Mouse (Mus musculus) forebrain, embryonic 14.5 days (tissue): Measurements from ENCODE around the gene Ticrr. TPM values are rescaled to one million over a fixed set of nuclear protein-coding genes. Genes with fewer than 3 reads are reported as not detected.

Source experiments
- ATAC-seq: fragments of 200-750 bp; cut with Nextera tagmentation; 2 replicates; pipeline ENCODE4 v1.8.0; 2017; ENCODE audit warnings: mild to moderate bottlenecking, moderate library complexity
- DNase-seq: peaks from one replicate; pipeline ENCODE4 v3.0.0-alpha.2; 2015; ENCODE audit warnings: low spot score
- H3K27ac ChIP-seq: fragments of 300-500 bp; sonication (generic); 2 replicates; pipeline ENCODE4 v1.5.1; 2014; ENCODE audit warnings: low read depth, mild to moderate bottlenecking, control low read depth, low read length, moderate library complexity
- H3K27me3 ChIP-seq: fragments of 300-500 bp; sonication (generic); replicated peaks from 2 replicates; pipeline ENCODE4 v1.6.1; 2014; ENCODE audit warnings: low read length, control low read depth, mixed read lengths; ENCODE audit not compliant: control insufficient read depth, insufficient read depth
- H3K36me3 ChIP-seq: fragments of 300-500 bp; sonication (generic); 2 replicates; pipeline ENCODE4 v1.6.1; 2014; ENCODE audit warnings: low read length, control low read depth; ENCODE audit not compliant: control insufficient read depth, insufficient read depth
- H3K4me1 ChIP-seq: fragments of 300-500 bp; sonication (generic); 2 replicates; pipeline ENCODE4 v1.6.1; 2014; ENCODE audit warnings: antibody characterized with exemption, low read length, control low read depth; ENCODE audit not compliant: control insufficient read depth, insufficient read depth
- H3K4me2 ChIP-seq: fragments of 300-500 bp; sonication (generic); 2 replicates; pipeline ENCODE4 v1.6.1; 2014; ENCODE audit warnings: mild to moderate bottlenecking, control low read depth, low read length
- H3K4me3 ChIP-seq: fragments of 300-500 bp; sonication (generic); 2 replicates; pipeline ENCODE4 v1.5.1; 2014; ENCODE audit warnings: low read depth, low read length, control low read depth
- H3K9ac ChIP-seq: fragments of 300-500 bp; sonication (generic); 2 replicates; pipeline ENCODE4 v1.6.1; 2014; ENCODE audit warnings: mild to moderate bottlenecking, low read length, control low read depth, moderate library complexity
- H3K9me3 ChIP-seq: fragments of 300-500 bp; sonication (generic); replicated peaks from 2 replicates; pipeline ENCODE4 v1.6.1; 2016; ENCODE audit warnings: low read length, control low read depth, mixed read lengths; ENCODE audit not compliant: control insufficient read depth
- WGBS: fragments of 180-500 bp; shearing (Covaris S2); extraction: QIAGEN DNeasy Blood & Tissue Kit; methylation state at CpG from one replicate; pipeline ENCODE4 v1.1.7; 2014; 5-methylcytosine and 5-hydroxymethylcytosine counted together
- polyA plus RNA-seq: library from polyadenylated mRNA; unstranded; fragments of >200 nt; fragmentation: Nextera tagmentation; extraction: Ambion mirVana; gene quantifications from 2 replicates; pipeline ENCODE4 v1.2.1, GENCODE M21; 2014

Gene Ticrr
- polyA plus RNA-seq, 1 experiment from 2014 or later: 3.6 TPM

DNA sequence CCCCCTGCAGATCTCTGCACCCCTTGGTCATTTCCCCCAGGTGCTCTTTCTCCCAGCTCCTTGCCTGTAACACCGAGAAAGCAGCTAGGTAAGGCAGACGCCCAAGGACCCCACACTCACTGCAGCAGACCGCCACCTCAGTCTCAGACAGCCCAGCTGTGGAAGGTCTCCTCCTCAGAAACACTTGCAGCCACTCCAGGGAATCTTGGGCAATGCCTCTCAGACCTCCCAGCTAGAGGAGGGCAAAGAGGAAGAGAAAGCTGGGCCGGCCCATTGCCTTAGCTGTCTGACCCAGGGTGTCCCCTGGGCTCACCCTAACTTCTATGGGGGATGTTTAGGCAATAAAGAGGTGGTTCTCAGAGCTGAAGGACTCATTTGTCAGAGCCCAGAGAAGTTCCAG, 72.6 kb downstream of the Ticrr start, which contains the start of gene Plin1:
Gene Plin1 (minus strand): TSS at position 282 of the 400 bp plus-strand sequence.
- no peak for ATAC-seq

GRCm38 (mm10) chr7:79734563-79734962, 74.6 kb downstream of the Ticrr start:
- 78% methylated on average over 8 of the region's 8 CpGs for WGBS
- DNase-seq: no peak
- no peak for ATAC-seq

More for the DNA sequence above, 72.6 kb downstream of the Ticrr start, which contains the start of gene Plin1:
- 66% methylated on average over 4 of the region's 4 CpGs for WGBS
- Histone ChIP-seq H3K27ac (no peak within 1 kb of the TSS), H3K4me3 (no peak within 1 kb of the TSS), H3K36me3 (peaks cover 20% of the 10 kb centered on the region), H3K9me3 (no peaks in the 10 kb centered on the region), H3K4me1 (no peaks in the 10 kb centered on the region), H3K9ac (no peak within 1 kb of the TSS), H3K27me3 (no peaks in the 10 kb centered on the region), H3K4me2 (no peak within 1 kb of the TSS)
- DNase-seq: no peak

GRCm38 (mm10) chr7:79736511-79736910, 76.5 kb downstream of the Ticrr start:
- DNase-seq (no peak), ATAC-seq (no peak)
- 93% methylated on average over 14 of the region's 14 CpGs for whole genome bisulfite sequencing
- Histone ChIP-seq H3K4me3 (no peak overlapping the region), H3K9ac (no peak overlapping the region), H3K9me3 (no peaks in the 10 kb centered on the region), H3K4me1 (no peaks in the 10 kb centered on the region), H3K27me3 (no peaks in the 10 kb centered on the region), H3K4me2 (no peak overlapping the region), H3K27ac (no peak overlapping the region), H3K36me3 (peaks cover 21% of the 10 kb centered on the region)

More at GRCm38 (mm10) chr7:79734563-79734962, 74.6 kb downstream of the Ticrr start:
- Histone ChIP-seq H3K27ac (no peak overlapping the region), H3K4me3 (no peak overlapping the region), H3K27me3 (no peaks in the 10 kb centered on the region), H3K9ac (no peak overlapping the region), H3K4me1 (no peaks in the 10 kb centered on the region), H3K4me2 (no peak overlapping the region), H3K9me3 (no peaks in the 10 kb centered on the region), H3K36me3 (peaks cover 21% of the 10 kb centered on the region)

- 93% methylated on average over 2 of the region's 2 CpGs for WGBS
- Histone ChIP-seq H3K4me1 (peaks cover 6% of the 10 kb centered on the region), H3K27me3 (no peaks in the 10 kb centered on the region), H3K36me3 (peaks cover 21% of the 10 kb centered on the region), H3K9me3 (no peaks in the 10 kb centered on the region), H3K9ac (no peak overlapping the region), H3K4me2 (no peak overlapping the region), H3K27ac (no peak overlapping the region), H3K4me3 (no peak overlapping the region)
- DNase-seq (no peak), ATAC-seq (no peak)
These were observed 78.9 kb downstream of the Ticrr start for GRCm38 (mm10) chr7:79738913-79739312.

DNA sequence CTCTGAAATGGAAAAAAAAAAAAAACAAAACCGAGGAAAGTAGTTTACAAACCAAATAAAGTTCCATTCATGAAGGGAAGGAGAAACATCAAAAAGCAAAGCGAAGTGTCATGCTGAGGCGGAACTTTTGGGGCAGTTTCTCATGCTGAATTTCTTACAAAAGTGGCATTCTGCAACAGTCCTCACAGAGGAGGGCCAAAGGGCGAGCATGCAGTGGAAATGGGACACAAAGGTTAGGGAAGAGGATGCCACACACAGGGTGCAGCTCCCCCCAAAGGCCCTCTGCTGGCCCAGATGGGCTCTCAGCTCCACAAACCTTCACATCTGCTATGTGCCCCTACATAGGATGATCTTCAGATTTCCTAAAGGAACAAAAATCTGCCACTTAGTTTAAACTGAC, 80.3 kb downstream of the Ticrr start:
- H3K4me1 ChIP-seq: peaks cover 6% of the 10 kb centered on the region
- no peaks in the 10 kb centered on the region for H3K9me3 ChIP-seq
- ATAC-seq (no peak), DNase-seq (no peak)
- H3K36me3 ChIP-seq: peaks cover 17% of the 10 kb centered on the region
- H3K4me2 ChIP-seq: no peak overlapping the region
- WGBS: 82% methylated on average over 4 of the region's 4 CpGs
- H3K27me3 ChIP-seq: no peaks in the 10 kb centered on the region
- no peak overlapping the region for H3K9ac ChIP-seq
- H3K4me3 ChIP-seq: no peak overlapping the region
- H3K27ac ChIP-seq: no peak overlapping the region

- Histone ChIP-seq H3K27ac (no peak overlapping the region), H3K9ac (peak overlapping the region; percentile 70), H3K27me3 (no peaks in the 10 kb centered on the region), H3K36me3 (peaks cover 5% of the 10 kb centered on the region), H3K4me3 (peak overlapping the region; percentile 69), H3K9me3 (no peaks in the 10 kb centered on the region), H3K4me1 (peaks cover 6% of the 10 kb centered on the region), H3K4me2 (peak overlapping the region; percentile 97)
- WGBS: 22% methylated on average over 11 of the region's 11 CpGs
- DNase-seq (no peak), ATAC-seq (no peak)
These were observed 82.3 kb downstream of the Ticrr start for GRCm38 (mm10) chr7:79742277-79742658.

DNA sequence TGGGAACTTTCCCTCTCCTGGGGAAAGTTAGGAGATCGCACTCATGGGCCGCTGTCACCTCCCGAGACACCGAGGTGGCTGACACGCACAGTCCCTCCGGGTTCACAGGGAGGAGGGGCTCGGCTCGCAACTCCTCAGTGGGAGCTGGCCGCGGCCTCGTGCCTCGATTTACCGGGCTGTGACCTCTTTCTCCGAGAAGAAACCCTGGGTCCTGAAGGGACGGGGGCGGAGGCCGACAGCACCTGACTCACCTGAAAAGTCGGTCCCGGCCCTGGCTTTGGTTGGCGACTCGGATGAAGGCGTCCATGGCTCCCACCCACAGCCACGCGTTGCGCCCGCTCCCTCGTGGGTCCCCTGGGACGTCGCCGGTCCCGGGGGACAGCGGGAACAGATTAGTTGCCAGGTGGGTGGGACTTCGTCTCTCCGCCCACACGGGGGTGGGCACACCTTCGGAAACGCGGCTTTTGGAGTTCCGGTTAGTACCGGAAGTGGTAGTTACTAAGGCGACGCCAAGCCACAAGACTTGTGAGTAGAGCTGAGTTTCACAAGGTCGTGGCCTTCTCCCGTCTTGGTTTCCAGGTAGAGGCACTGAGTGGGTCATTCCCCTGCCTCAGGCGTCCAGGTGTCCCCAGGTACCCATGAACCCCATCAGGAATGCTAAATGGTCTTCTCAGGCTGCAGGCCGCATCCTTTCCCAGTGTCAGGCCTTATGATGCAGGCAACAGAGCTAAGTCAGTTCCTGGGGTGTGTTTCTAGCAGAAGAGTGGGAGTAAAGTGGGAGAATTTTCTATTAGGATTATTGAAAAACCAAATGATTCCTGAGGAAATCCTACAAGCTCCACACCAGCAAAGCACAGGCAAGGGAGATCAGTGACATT, 82.9 kb downstream of the Ticrr start, which contains the start of the genes Pex11a and Wdr93:
Gene Pex11a (minus strand): TSS at position 473 of the 878 bp plus-strand sequence.
Gene Wdr93 (plus strand): TSS at position 505 of the 878 bp plus-strand sequence.
- WGBS: 3% methylated on average over 46 of the region's 46 CpGs
- H3K27me3 ChIP-seq: no peaks in the 10 kb centered on the region
- peak within 1 kb of the TSS; percentile 70 for H3K9ac ChIP-seq
- peaks cover 6% of the 10 kb centered on the region for H3K4me1 ChIP-seq
- H3K36me3 ChIP-seq: no peaks in the 10 kb centered on the region
- ATAC-seq: peak; percentile 93
- peak; percentile 93 for DNase-seq
- H3K9me3 ChIP-seq: no peaks in the 10 kb centered on the region
- H3K4me2 ChIP-seq: peak within 1 kb of the TSS; percentile 97
- peak within 1 kb of the TSS; percentile 69 for H3K4me3 ChIP-seq
- no peak within 1 kb of the TSS for H3K27ac ChIP-seq

DNA sequence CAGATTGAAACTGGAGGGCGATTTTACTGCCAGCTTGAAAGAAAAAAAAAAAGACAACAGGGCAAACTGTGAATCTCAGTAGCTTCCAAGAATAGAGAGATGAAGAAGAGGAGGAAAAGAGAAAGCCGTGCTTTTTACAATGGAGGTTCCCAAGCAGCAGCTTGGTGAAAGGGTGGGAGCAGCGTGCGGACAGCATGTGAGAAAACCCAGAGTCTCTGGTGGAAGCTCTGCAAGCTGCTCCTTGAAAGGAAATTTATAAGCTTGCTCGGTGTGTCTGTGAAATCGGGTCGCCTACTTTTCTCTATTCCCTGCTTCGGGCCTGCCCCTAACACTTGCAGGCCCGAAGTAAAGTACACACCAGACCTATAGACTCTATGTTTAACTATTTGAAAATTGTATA, 84.1 kb downstream of the Ticrr start:
- Histone ChIP-seq H3K27ac (no peak overlapping the region), H3K9me3 (no peaks in the 10 kb centered on the region), H3K4me2 (no peak overlapping the region), H3K4me3 (no peak overlapping the region), H3K9ac (no peak overlapping the region), H3K36me3 (no peaks in the 10 kb centered on the region), H3K4me1 (peaks cover 6% of the 10 kb centered on the region), H3K27me3 (no peaks in the 10 kb centered on the region)
- WGBS: 91% methylated on average over 9 of the region's 9 CpGs
- DNase-seq: no peak
- no peak for ATAC-seq

- Histone ChIP-seq H3K36me3 (no peaks in the 10 kb centered on the region), H3K27me3 (no peaks in the 10 kb centered on the region), H3K4me2 (no peak overlapping the region), H3K9ac (no peak overlapping the region), H3K27ac (no peak overlapping the region), H3K4me1 (peaks cover 6% of the 10 kb centered on the region), H3K9me3 (no peaks in the 10 kb centered on the region), H3K4me3 (no peak overlapping the region)
- WGBS: 86% methylated on average over 5 of the region's 5 CpGs
- ATAC-seq (no peak), DNase-seq (no peak)
These were observed 84.6 kb downstream of the Ticrr start for GRCm38 (mm10) chr7:79744585-79744984.
